Mouse (Mus musculus) cerebellum, adult 18-20 months (tissue): Measurements from ENCODE around the gene Rgs12.
A peak's percentile ranks its signal among the peaks of the same experiment; 100 is the strongest.

ENCODE experiments used
- DNase-seq, 2 experiments: peaks; one replicate each; pipeline ENCODE4 v3.0.0; 2021

The Rgs12 gene

DNA sequence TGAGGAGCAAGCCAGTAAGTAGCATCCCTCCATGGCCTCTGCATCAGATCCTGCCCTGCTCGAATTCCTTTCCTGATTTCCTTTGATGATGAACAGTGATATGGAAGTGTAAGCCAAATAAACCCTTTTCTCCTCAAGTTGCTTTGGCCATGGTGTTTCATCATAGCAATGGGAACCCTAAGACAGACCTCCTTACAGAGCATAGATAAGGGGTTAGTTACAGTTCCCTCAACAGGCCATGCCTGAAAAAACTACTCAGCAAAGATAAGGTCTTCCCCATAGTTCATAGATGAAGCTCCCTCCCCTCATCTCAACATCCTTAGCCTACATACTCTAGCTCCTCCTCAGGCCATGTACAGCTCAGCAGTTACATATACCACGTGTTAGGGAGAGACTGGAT is 35.7 kb downstream of the Rgs12 start:
- no peak for DNase-seq

DNA sequence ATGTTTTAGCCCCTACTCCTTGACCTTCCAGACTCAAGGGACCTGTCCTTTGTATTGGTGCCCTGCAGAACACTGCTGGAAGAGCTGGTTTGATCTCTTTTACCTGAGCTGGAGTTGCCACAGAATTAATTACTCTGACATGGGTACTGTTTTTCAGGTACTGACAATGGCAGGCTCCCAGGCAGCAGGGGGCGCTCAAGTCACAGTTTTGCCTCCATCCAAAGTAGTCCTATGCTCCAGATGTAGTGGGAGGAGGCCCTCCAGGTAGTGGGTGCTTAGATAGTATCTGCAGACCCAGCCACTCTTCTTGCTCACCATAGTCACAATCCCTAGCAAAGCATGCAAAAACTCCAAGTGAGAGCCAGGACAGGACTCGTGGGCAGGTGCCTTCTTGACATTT is 36.6 kb downstream of the Rgs12 start:
- DNase-seq = peak; percentile 69 to 81

DNA sequence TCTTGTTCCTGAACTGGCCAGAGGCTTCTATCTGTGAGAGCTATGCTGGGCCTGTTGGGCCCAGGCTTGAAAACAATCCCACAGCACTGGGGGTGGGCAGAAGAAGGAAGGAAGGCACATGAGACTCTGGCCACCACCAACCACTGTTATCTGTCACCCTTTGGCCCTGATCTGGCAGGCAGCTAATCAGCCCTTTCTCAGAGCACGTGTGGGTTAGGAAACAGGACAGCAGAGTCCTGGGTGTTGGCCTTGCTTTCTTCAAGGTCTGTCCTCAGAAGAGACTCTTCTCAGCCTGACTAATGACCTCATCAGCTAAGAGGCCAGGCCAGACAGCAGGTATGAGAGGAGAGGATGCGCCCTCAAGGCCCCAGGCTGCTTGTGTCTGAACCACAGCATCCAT is 38.2 kb downstream of the Rgs12 start:
- DNase-seq = no peak

DNA sequence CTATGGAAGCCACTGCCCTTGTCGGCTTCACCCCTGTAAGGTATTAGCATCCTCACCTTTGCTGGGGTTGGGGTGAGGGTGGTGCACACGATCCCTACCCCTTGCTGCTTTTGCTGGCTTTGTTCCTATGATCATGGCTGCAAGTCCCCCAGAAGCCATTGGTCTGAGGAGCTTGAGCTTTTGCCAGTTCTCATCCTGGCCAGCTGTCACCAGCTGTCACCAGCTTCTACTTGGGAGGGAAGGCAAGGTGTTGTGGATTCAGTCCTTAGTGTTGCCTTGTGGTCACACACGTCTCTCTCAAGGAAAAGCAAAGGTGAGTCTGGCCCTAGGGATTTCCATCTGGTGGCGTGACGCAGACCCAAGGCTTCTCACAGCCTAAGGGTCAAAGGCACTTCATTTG is 39.4 kb downstream of the Rgs12 start:
- DNase-seq = no peak

GRCm38 (mm10) chr5:34989321-34989772 is 40.1 kb downstream of the Rgs12 start:
- DNase-seq = no peak

DNA sequence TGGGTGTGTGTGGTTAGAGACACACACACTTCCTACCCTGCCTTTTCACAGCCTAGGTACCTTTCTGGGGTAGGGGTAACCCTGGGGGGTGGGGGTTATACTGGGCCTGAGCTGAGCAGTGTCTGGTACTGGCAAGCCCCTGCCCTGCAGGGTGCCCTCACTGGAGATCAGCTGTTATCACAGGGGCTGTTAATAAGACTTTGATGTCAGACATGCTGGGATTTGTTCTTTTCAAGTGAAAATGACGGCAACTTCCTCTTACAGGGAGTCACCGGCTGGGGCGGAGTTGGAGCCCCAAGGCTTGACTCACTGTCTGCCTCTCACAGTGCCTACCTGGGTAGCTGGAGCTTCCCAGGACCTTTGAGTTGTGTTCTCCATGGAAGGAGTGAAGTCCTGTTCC is 49.5 kb downstream of the Rgs12 start:
- DNase-seq = no peak

DNA sequence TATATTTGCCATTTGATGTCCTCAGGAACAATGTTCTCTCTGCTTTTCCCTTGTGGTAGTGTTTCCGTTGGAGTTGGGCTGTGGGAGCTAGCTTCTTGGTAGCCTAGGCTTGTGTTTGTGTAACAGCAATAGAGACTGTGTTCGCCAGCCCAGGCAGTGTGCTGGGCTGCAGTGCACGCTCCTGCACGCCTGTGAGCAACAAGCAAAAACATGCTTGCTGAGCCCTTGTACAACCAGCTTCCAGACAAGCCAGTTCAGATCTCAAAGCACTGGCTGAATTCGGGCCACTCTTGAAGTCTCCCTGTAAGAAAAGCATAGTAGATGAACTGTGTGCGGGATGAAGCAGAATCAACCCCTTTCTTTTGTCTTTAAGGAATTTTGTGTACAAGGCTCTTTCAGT is 50.0 kb downstream of the Rgs12 start:
- no peak for DNase-seq

DNA sequence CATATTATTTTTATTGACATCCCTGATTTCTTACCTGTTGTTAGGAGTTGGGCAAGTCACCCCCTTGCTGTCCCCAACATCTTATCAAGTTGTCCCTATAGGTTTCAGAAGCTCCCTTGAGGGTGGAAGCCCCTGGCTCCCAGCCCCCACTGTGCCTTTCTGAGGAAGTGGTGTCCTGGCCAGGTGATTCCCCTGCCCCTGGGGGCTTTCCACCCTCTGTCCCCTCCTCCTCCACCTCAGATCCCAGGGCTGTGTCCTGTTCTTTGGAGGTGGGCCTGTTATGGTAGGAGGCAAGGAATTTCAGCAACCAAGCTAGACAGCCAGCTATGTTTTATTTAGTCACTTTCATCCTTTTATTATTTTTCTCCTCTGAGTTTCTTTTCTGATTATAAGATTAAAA is 51.1 kb downstream of the Rgs12 start:
- no peak for DNase-seq

DNA sequence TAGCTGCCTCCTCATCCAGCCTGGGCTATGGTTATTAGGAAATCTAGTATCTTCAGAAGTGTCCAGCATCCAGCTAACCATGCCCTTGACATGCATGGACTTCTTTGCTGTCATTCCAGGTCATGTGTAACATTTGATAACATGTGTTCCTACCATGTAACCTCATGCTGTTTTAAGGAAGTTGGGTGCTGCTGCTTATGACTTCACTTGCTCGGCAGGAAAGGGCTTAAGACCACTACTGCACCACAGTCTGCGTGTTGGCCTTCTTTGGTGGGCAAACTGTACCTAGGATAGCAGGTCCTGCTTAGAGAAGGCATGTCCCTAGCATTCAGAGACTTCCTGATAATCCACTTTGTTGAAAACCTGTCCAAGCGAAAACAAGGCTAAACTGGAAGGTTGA is 51.9 kb downstream of the Rgs12 start:
- no peak for DNase-seq

GRCm38 (mm10) chr5:35003611-35004162 is 54.4 kb downstream of the Rgs12 start:
- DNase-seq = no peak

DNA sequence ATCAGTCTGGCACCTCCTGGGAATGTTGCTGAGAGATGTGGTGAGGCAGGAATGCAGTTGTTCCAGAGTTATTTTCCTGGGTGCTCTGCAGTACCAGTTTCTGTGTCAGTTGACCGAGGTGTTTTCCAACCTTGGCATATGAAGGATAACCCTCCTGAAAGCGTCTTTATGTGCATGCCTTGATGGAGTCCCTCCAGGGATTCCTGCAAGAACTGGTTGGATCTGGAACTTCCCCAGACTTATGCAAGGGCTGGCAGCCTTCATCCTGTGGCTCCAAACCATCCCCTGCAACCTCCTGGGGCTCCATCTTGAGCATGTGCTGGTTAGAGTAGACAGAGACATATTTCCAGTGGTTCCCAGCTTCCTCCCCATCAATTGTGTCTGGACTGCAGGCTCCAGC is 55.5 kb downstream of the Rgs12 start:
- no peak for DNase-seq

DNA sequence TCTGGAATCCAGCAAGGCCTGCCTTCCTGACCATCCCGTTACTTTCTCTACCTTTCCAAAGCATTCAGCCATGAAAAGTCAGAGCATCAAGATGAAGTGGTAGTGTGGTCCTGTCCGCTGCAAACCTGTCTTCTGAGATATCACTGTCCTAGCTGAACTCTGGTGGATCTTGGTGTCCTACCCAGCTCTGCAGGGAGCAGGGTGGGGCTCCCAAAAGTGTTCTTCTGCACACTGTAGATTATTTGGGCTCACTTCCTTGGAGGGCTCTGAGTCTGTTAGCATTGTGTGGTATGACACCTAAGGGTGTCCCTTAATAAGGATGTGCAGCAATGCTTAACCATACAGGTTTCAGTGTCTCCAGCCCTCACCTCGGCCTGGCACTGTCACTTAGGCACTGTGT is 56.4 kb downstream of the Rgs12 start:
- DNase-seq = no peak

DNA sequence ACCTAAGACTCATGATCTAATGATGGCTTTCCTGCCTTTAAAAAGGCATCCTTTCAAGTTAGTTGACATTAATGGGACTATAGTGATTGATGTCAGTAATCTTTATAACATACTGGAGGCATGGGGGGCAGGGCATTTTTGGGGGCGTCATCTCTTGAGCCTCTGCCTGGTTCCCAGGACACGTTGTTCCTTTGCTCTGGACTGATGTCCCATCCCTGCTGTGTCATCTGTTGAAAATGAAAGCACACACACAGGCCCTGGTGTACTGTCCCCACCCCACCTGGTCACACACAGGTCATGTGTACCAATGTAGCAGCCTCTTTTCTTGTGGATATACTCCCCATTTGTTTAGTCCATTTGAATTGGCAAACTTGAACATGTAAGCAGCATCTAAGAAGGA is 57.4 kb downstream of the Rgs12 start:
- no peak for DNase-seq

GRCm38 (mm10) chr5:35009163-35009562 is 59.9 kb downstream of the Rgs12 start:
- DNase-seq = no peak

- no peak for DNase-seq
Measured at GRCm38 (mm10) chr5:35010656-35011055, 61.4 kb downstream of the Rgs12 start.

GRCm38 (mm10) chr5:35011156-35011923 is 62.1 kb downstream of the Rgs12 start:
- no peak for DNase-seq

- DNase-seq = no peak
Measured at GRCm38 (mm10) chr5:35014036-35014435, 64.8 kb downstream of the Rgs12 start.

GRCm38 (mm10) chr5:35019673-35020300 is 70.5 kb downstream of the Rgs12 start:
- no peak for DNase-seq

GRCm38 (mm10) chr5:35020410-35021241 is 71.4 kb downstream of the Rgs12 start:
- no peak for DNase-seq

GRCm38 (mm10) chr5:35024975-35025374 is 75.7 kb downstream of the Rgs12 start:
- DNase-seq = peak; percentile 45 to 48

DNA sequence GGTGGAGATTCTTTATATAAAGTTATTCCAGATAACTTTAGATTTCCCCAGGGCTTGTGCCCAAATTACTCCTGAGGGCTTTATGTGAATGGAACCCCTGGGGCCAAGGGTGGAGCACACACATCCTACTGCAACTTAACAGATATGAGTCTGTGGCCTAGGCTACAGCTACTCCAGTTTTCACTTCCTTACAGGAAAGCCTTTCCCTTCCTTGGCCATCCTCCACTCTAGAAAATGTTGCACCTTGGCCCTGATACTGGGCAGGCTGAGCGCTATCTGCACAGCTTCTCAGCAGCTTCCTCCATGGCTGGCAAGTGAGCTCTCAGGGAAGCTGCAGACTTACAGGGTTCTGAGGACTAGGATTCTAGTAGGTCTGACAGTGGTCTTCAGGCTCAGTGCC is 80.1 kb downstream of the Rgs12 start:
- no peak for DNase-seq

DNA sequence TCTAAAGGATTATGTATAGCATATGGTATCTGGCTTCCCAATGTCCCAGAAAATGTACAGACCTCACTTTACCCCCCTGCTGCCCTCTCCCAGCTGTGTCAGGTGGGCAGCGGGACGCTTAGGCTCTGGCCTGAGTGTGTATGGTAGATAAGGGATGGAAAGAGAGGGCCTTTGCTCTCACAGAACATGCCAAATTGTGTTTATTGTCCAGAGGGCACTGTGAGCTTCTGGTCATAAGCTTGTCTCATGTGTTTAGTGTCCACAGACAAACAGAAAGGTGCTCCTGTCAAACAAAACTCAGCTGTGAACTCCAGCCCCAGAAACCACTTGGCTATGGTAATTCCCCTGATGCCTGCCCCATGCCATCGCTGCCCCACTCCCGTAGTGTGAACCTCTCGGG is 80.5 kb downstream of the Rgs12 start:
- no peak for DNase-seq

DNA sequence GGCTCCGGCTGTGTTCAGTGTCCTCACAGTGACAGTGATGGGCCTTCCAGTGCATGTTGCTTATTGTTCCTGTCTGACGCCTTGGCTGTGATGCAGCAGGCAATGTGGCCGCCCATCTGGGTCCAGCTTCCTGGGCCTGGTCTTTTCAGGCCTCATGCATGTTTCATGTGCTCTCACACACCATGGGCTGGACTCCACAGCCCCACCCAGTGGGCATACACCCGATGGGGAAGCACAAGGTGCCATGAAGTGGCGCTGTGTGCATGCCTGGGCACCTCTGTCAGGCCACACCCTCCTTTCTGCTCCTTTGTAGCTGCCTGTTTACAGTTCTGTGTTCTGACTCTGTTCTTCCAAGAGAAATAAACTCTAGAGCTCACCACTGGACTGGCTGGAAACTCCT is 83.8 kb downstream of the Rgs12 start:
- DNase-seq = no peak

DNA sequence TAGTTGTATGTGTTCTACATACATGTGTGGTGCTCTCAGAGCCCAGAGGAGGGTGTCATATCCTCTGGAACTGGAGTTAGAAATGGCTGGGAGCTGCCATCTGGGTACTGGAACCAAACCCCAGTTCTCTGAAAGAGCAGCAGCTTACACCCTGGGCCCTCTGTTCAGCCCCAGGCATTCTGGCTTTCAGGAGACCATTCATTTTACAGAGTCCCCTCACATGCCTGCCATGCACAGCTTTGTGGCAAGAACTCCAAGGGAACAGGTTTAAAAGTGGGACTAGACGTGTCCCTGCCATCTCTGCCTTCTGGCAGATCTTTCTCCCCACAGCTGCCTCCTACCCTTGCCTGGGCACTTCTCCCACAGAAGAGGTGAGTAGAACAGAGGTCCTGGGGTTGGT is 84.4 kb downstream of the Rgs12 start:
- DNase-seq = no peak
